Mouse (Mus musculus): ENCODE measurements around the gene Tmem185b. TPM values are rescaled to one million over a fixed set of nuclear protein-coding genes. Genes with fewer than 3 reads are reported as not detected.

The Tmem185b gene
- polyA plus RNA-seq, 1 experiment from 2014 or later, result 23.9 TPM

- Histone ChIP-seq H3K27ac (ENCODE audit: low read length) (no peak overlapping the region), H3K27me3 (ENCODE audit: control insufficient read depth, insufficient read depth, low read length) (no peaks in the 10 kb centered on the region), H3K36me3 (ENCODE audit: control insufficient read depth, insufficient read depth, low read length) (no peaks in the 10 kb centered on the region), H3K4me1 (ENCODE audit: control insufficient read depth, insufficient read depth, low read length) (peaks cover 27% of the 10 kb centered on the region), H3K9ac (replicated peaks; ENCODE audit: low read depth, low read length) (no peak overlapping the region), H3K4me2 (replicated peaks; ENCODE audit: low read depth, low read length) (no peak overlapping the region), H3K9me3 (ENCODE audit: control insufficient read depth, low read depth, low read length) (no peaks in the 10 kb centered on the region), H3K4me3 (ENCODE audit: low read depth, low read length) (no peak overlapping the region)
- 39% methylated on average over 10 of the region's 10 CpGs for WGBS
- no peak for ATAC-seq (ENCODE audit: insufficient number of reproducible peaks, insufficient read depth, low FRiP score, low read depth)
Observed at GRCm38 (mm10) chr1:119487917-119488590, 37.9 kb upstream of the Tmem185b start.

- peaks cover 27% of the 10 kb centered on the region for H3K4me1 ChIP-seq (ENCODE audit: control insufficient read depth, insufficient read depth, low read length)
- ATAC-seq (ENCODE audit: insufficient number of reproducible peaks, insufficient read depth, low FRiP score, low read depth), result no peak
- no peaks in the 10 kb centered on the region for H3K9me3 ChIP-seq (ENCODE audit: control insufficient read depth, low read depth, low read length)
- H3K36me3 ChIP-seq (ENCODE audit: control insufficient read depth, insufficient read depth, low read length), result no peaks in the 10 kb centered on the region
- H3K27me3 ChIP-seq (ENCODE audit: control insufficient read depth, insufficient read depth, low read length), result no peaks in the 10 kb centered on the region
- no peak overlapping the region for H3K27ac ChIP-seq (ENCODE audit: low read length)
- no peak overlapping the region for H3K4me3 ChIP-seq (ENCODE audit: low read depth, low read length)
- no peak overlapping the region for H3K9ac ChIP-seq (replicated peaks; ENCODE audit: low read depth, low read length)
- WGBS, result 64% methylated on average over 7 of the region's 7 CpGs
- H3K4me2 ChIP-seq (replicated peaks; ENCODE audit: low read depth, low read length), result no peak overlapping the region
Observed at GRCm38 (mm10) chr1:119490765-119491164, 35.2 kb upstream of the Tmem185b start.

GRCm38 (mm10) chr1:119492097-119492496, 33.9 kb upstream of the Tmem185b start:
- Histone ChIP-seq H3K27ac (ENCODE audit: low read length) (peak overlapping the region; percentile 12; the same call in 1 of the 2 replicates), H3K36me3 (ENCODE audit: control insufficient read depth, insufficient read depth, low read length) (no peaks in the 10 kb centered on the region), H3K4me2 (replicated peaks; ENCODE audit: low read depth, low read length) (peak overlapping the region; percentile 17; the same call in 1 of the 2 replicates), H3K9ac (replicated peaks; ENCODE audit: low read depth, low read length) (no peak overlapping the region), H3K4me3 (ENCODE audit: low read depth, low read length) (no peak overlapping the region), H3K4me1 (ENCODE audit: control insufficient read depth, insufficient read depth, low read length) (peaks cover 30% of the 10 kb centered on the region), H3K27me3 (ENCODE audit: control insufficient read depth, insufficient read depth, low read length) (no peaks in the 10 kb centered on the region), H3K9me3 (ENCODE audit: control insufficient read depth, low read depth, low read length) (no peaks in the 10 kb centered on the region)
- ATAC-seq (ENCODE audit: insufficient number of reproducible peaks, insufficient read depth, low FRiP score, low read depth), result peak; percentile 70; the same call in 1 of the 2 replicates
- 27% methylated on average over 11 of the region's 11 CpGs for WGBS

GRCm38 (mm10) chr1:119492505-119492904, 33.5 kb upstream of the Tmem185b start:
- Histone ChIP-seq H3K9me3 (ENCODE audit: control insufficient read depth, low read depth, low read length) (no peaks in the 10 kb centered on the region), H3K4me3 (ENCODE audit: low read depth, low read length) (no peak overlapping the region), H3K36me3 (ENCODE audit: control insufficient read depth, insufficient read depth, low read length) (no peaks in the 10 kb centered on the region), H3K27me3 (ENCODE audit: control insufficient read depth, insufficient read depth, low read length) (no peaks in the 10 kb centered on the region), H3K27ac (ENCODE audit: low read length) (peak overlapping the region; percentile 12; the same call in 1 of the 2 replicates), H3K4me2 (replicated peaks; ENCODE audit: low read depth, low read length) (0 out of 2 replicates have a peak overlapping the region, but pooled peaks have one; percentile 17), H3K4me1 (ENCODE audit: control insufficient read depth, insufficient read depth, low read length) (peaks cover 28% of the 10 kb centered on the region), H3K9ac (replicated peaks; ENCODE audit: low read depth, low read length) (no peak overlapping the region)
- WGBS, result 87% methylated on average over 1 of the region's 1 CpGs
- no peak for ATAC-seq (ENCODE audit: insufficient number of reproducible peaks, insufficient read depth, low FRiP score, low read depth)

- no peak overlapping the region for H3K27ac ChIP-seq (ENCODE audit: low read length)
- H3K9me3 ChIP-seq (ENCODE audit: control insufficient read depth, low read depth, low read length), result no peaks in the 10 kb centered on the region
- 59% methylated on average over 2 of the region's 2 CpGs for WGBS
- no peaks in the 10 kb centered on the region for H3K27me3 ChIP-seq (ENCODE audit: control insufficient read depth, insufficient read depth, low read length)
- H3K4me1 ChIP-seq (ENCODE audit: control insufficient read depth, insufficient read depth, low read length), result peaks cover 20% of the 10 kb centered on the region
- no peak for ATAC-seq (ENCODE audit: insufficient number of reproducible peaks, insufficient read depth, low FRiP score, low read depth)
- H3K4me2 ChIP-seq (replicated peaks; ENCODE audit: low read depth, low read length), result no peak overlapping the region
- H3K9ac ChIP-seq (replicated peaks; ENCODE audit: low read depth, low read length), result no peak overlapping the region
- no peaks in the 10 kb centered on the region; the same call in 1 of the 2 replicates for H3K36me3 ChIP-seq (ENCODE audit: control insufficient read depth, insufficient read depth, low read length)
- no peak overlapping the region for H3K4me3 ChIP-seq (ENCODE audit: low read depth, low read length)
Observed at GRCm38 (mm10) chr1:119494024-119494711, 31.8 kb upstream of the Tmem185b start.

- Histone ChIP-seq H3K27ac (ENCODE audit: low read length) (no peak overlapping the region), H3K4me2 (replicated peaks; ENCODE audit: low read depth, low read length) (no peak overlapping the region), H3K4me1 (ENCODE audit: control insufficient read depth, insufficient read depth, low read length) (peaks cover 20% of the 10 kb centered on the region), H3K36me3 (ENCODE audit: control insufficient read depth, insufficient read depth, low read length) (peaks cover 3% of the 10 kb centered on the region; the same call in 1 of the 2 replicates), H3K4me3 (ENCODE audit: low read depth, low read length) (no peak overlapping the region), H3K27me3 (ENCODE audit: control insufficient read depth, insufficient read depth, low read length) (no peaks in the 10 kb centered on the region), H3K9me3 (ENCODE audit: control insufficient read depth, low read depth, low read length) (no peaks in the 10 kb centered on the region), H3K9ac (replicated peaks; ENCODE audit: low read depth, low read length) (no peak overlapping the region)
- WGBS, result 92% methylated on average over 9 of the region's 9 CpGs
- no peak for ATAC-seq (ENCODE audit: insufficient number of reproducible peaks, insufficient read depth, low FRiP score, low read depth)
Observed at GRCm38 (mm10) chr1:119494712-119495395, 31.1 kb upstream of the Tmem185b start.

- H3K4me3 ChIP-seq (ENCODE audit: low read depth, low read length), result no peak overlapping the region
- H3K27ac ChIP-seq (ENCODE audit: low read length), result no peak overlapping the region
- H3K4me2 ChIP-seq (replicated peaks; ENCODE audit: low read depth, low read length), result no peak overlapping the region
- no peak overlapping the region for H3K9ac ChIP-seq (replicated peaks; ENCODE audit: low read depth, low read length)
- H3K36me3 ChIP-seq (ENCODE audit: control insufficient read depth, insufficient read depth, low read length), result peaks cover 3% of the 10 kb centered on the region; the same call in 1 of the 2 replicates
- WGBS, result 74% methylated on average over 6 of the region's 6 CpGs
- peaks cover 20% of the 10 kb centered on the region for H3K4me1 ChIP-seq (ENCODE audit: control insufficient read depth, insufficient read depth, low read length)
- ATAC-seq (ENCODE audit: insufficient number of reproducible peaks, insufficient read depth, low FRiP score, low read depth), result no peak
- no peaks in the 10 kb centered on the region for H3K27me3 ChIP-seq (ENCODE audit: control insufficient read depth, insufficient read depth, low read length)
- no peaks in the 10 kb centered on the region for H3K9me3 ChIP-seq (ENCODE audit: control insufficient read depth, low read depth, low read length)
Observed at GRCm38 (mm10) chr1:119495396-119495775, 30.6 kb upstream of the Tmem185b start.

GRCm38 (mm10) chr1:119497346-119498004, 28.5 kb upstream of the Tmem185b start:
- ATAC-seq (ENCODE audit: insufficient number of reproducible peaks, insufficient read depth, low FRiP score, low read depth), result no peak
- WGBS, result 72% methylated on average over 5 of the region's 5 CpGs
- H3K4me1 ChIP-seq (ENCODE audit: control insufficient read depth, insufficient read depth, low read length), result peaks cover 9% of the 10 kb centered on the region; the same call in 1 of the 2 replicates

More at GRCm38 (mm10) chr1:119497346-119498004, 28.5 kb upstream of the Tmem185b start:
- Histone ChIP-seq H3K9ac (replicated peaks; ENCODE audit: low read depth, low read length) (no peak overlapping the region), H3K4me3 (ENCODE audit: low read depth, low read length) (no peak overlapping the region), H3K9me3 (ENCODE audit: control insufficient read depth, low read depth, low read length) (no peaks in the 10 kb centered on the region), H3K4me2 (replicated peaks; ENCODE audit: low read depth, low read length) (no peak overlapping the region), H3K36me3 (ENCODE audit: control insufficient read depth, insufficient read depth, low read length) (peaks cover 3% of the 10 kb centered on the region; the same call in 1 of the 2 replicates), H3K27me3 (ENCODE audit: control insufficient read depth, insufficient read depth, low read length) (no peaks in the 10 kb centered on the region), H3K27ac (ENCODE audit: low read length) (no peak overlapping the region)

Measured in stomach, embryonic 14.5 days (tissue).